Mouse (Mus musculus) adrenal gland, postnatal 10 days (tissue): ENCODE data around the gene Top2a. TPM values are rescaled to one million over a fixed set of nuclear protein-coding genes. Genes with fewer than 3 reads are reported as not detected.

ENCODE experiments used
- DNase-seq: peaks from one replicate; pipeline ENCODE4 v3.0.0; 2021; ENCODE audit warnings: mixed read lengths
- total RNA-seq, 2 experiments: library from RNA; stranded (reverse); gene quantifications; 2 replicates each; pipeline ENCODE4 v1.2.3; 2021

The Top2a gene
- total RNA-seq, 2 experiments from 2014 or later = 54.0 to 73.1 TPM

GRCm38 (mm10) chr11:98982773-98983133 is 41.2 kb downstream of the Top2a start, which contains the start of gene Gjd3:
TSS of gene Gjd3 (minus strand) at chr11:98983016.
- no peak for DNase-seq

GRCm38 (mm10) chr11:98981997-98982772 is 41.8 kb downstream of the Top2a start:
- peak; percentile 79 for DNase-seq

- DNase-seq = no peak
Observed at GRCm38 (mm10) chr11:98981289-98981996, 42.5 kb downstream of the Top2a start.

- no peak for DNase-seq
Observed at GRCm38 (mm10) chr11:98979356-98979755, 44.6 kb downstream of the Top2a start.

GRCm38 (mm10) chr11:98978526-98979148 is 45.4 kb downstream of the Top2a start:
- no peak for DNase-seq

GRCm38 (mm10) chr11:98974871-98975719 is 48.9 kb downstream of the Top2a start:
- peak; percentile 85 for DNase-seq

GRCm38 (mm10) chr11:98974213-98974612 is 49.8 kb downstream of the Top2a start:
- peak; percentile 27 for DNase-seq

GRCm38 (mm10) chr11:98973584-98973983 is 50.4 kb downstream of the Top2a start:
- peak; percentile 71 for DNase-seq

- DNase-seq = no peak
Observed at GRCm38 (mm10) chr11:98972801-98973360, 51.1 kb downstream of the Top2a start.

DNA sequence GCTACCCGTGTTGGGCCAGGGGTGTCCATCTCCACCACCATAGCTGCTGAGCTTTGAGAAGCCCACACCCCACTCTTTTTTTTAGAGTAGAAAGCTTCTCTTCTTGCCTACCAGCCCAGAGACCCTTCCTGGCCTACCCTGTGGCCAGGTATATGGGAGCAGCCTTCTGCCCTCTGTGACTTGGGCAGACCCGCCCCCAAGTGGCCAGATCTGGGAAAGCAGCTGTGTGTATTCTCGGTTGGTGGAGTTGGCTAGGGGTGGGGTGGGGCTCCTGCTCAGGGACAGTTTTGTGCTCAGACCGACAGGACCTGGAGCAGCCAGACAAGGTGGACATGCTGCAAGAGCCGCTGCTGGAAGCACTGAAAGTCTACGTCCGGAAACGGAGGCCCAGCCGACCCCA is 51.8 kb downstream of the Top2a start:
- DNase-seq = peak; percentile 91

DNA sequence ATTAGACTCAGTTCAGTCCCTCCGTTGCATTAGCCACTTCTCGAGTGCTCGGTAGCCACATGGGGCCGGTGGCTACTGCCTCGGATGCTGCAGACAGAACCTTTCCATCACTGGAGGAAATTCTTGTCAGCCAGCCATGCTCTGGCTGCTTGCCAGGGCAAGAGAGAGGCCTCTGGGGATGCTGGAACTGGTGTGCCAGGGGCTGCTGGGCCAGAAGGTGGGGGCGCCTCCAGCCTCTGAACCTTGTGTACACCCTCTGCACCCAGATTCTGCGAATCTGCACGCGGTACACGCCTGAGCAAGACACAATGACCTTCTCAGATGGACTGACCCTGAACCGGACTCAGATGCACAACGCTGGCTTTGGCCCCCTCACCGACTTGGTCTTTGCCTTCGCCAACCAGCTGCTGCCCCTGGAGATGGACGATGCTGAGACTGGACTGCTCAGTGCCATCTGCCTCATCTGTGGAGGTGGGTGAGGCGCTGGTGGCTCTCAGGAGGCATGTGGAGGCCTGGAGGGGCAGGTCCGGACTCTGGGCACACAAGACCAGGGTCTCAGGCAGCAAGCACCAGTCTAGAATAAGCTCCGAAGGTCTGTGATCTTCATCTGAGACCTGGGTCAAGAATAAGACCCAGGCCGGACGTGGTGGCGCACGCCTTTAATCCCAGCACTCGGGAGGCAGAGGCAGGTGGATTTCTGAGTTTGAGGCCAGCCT is 52.5 kb downstream of the Top2a start:
- peak; percentile 83 for DNase-seq

DNA sequence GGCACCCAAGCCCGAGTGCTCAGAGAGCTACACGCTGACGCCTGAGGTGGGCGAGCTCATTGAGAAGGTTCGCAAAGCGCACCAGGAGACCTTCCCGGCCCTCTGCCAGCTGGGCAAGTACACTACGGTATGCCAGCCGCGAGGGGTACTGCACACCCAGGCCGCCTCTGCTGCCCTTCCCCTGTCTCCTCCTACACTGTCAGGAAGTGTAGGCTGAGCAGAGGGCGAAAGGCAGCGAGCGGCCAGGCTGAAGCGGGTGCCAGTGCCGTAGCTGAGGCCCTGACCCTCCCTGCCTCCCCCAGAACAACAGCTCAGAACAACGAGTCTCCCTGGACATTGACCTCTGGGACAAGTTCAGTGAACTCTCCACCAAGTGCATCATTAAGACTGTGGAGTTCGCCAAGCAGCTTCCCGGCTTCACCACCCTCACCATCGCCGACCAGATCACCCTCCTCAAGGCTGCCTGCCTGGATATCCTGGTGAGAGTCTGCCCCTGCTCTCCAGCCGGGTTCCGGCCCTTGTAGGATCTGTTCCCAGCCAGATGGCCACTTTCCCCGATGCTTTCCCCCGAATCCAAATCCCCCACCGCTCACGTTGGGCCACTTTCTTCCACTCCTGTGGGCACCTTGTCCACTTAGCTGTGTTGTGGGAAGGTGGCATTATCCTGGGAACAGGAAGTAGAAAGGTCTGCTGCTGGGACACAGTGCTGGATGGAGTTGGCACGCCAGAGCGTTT is 53.6 kb downstream of the Top2a start:
- no peak for DNase-seq

DNA sequence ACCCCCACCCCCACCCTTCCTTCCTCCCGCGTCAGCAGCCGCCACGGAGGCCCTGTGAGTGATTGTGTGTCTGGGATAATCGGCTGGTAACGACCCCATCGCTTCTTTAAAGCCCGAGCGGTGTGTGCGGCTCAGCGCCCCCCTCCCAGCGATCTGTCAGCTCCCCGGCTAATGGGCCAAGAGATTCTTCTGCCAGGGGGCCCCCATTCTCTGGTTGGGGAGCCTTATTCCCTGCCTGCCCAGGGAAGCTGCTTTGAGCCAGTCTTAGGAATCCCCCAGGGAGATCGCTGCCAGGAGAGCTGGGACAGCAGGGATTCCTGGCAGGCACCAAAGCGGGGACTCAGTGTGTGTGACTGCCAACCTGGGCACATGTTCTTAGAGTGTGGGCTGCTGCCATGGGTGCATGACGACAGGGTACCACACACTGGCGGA is 54.5 kb downstream of the Top2a start:
- peak; percentile 49 for DNase-seq

DNA sequence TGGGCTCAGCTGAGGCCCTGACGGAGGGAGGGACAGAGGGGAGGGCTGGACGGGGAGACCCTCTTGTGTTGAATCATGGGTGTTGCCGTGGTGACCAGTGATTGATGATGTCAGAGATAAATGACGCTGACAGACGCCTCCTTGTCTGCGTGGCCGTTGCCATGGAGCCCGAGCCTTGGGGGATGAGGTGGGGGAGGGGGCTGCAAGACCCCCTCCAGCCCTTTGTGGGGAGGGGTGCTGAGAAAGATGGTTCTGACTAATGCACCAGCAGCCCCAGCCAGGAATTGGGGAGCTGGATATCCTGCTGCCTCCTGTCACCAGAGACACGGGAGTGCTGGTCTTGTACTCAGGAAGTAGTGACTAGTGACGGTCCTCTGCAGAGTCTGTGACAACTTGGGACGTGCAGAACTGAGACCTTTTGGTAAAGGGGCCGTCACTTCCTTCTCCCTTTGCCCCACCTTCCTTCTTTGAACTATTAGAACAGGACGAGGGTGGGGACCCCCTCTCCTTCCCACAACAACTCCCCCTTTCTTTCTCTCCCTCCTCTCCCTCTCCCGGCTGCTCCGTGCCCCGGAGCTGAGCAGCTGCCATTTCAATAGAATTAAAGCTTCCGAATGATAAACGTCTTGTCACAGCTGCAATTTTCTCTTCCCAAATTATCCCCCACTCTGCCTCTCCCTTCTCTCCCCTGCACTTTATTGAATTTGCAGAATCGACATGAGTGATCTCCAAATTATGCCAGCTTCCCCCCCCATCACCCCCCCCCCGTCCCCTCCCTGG is 55.1 kb downstream of the Top2a start:
- peak; percentile 22 for DNase-seq

DNA sequence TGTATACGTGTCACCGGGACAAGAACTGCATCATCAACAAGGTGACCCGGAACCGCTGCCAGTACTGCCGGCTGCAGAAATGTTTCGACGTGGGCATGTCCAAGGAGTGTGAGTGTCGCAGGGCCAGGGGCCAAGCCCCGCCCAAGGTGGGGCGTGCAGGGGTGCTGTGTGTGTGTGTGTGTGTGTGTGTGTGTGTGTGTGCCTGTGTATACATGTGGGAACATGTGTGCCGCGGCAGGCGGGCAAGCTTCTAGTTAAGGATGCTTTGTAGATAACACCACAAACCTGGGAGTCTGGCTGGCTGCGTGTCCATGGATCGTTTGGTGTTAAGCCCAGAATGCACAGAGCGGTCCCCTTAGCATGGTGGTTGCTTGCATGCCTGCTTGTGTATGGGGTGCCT is 55.9 kb downstream of the Top2a start:
- peak; percentile 13 for DNase-seq

- peak; percentile 92 for DNase-seq
Observed at GRCm38 (mm10) chr11:98966499-98967141, 57.4 kb downstream of the Top2a start.

GRCm38 (mm10) chr11:98965416-98966077 is 58.4 kb downstream of the Top2a start:
- DNase-seq = no peak
